Mouse (Mus musculus): ENCODE data around the gene Il12rb1. TPM values are rescaled to one million over a fixed set of nuclear protein-coding genes. Genes with fewer than 3 reads are reported as not detected.

Il12rb1 gene
- polyA plus RNA-seq, 1 experiment from 2014 or later, result 0.16 TPM

GRCm38 (mm10) chr8:70863956-70864711 is 55.9 kb downstream of the Il12rb1 start:
- H3K27ac ChIP-seq (ENCODE audit: low read length), result no peak overlapping the region
- no peak overlapping the region for H3K9ac ChIP-seq (replicated peaks; ENCODE audit: low read depth)
- no peaks in the 10 kb centered on the region for H3K9me3 ChIP-seq (ENCODE audit: low read length)
- DNase-seq (ENCODE audit: low spot score), result no peak
- ATAC-seq, result no peak
- peaks cover 34% of the 10 kb centered on the region for H3K27me3 ChIP-seq (replicated peaks; ENCODE audit: insufficient read depth, low read length)
- 2% methylated on average over 42 of the region's 46 CpGs for WGBS
- peak overlapping the region; percentile 57 for H3K4me2 ChIP-seq (replicated peaks; ENCODE audit: low read depth, low read length)
- H3K4me1 ChIP-seq (ENCODE audit: insufficient read depth, low read depth, low read length), result peaks cover 29% of the 10 kb centered on the region
- H3K4me3 ChIP-seq (ENCODE audit: low read depth, low read length), result peak overlapping the region; percentile 71
- no peaks in the 10 kb centered on the region for H3K36me3 ChIP-seq (ENCODE audit: insufficient read depth, low read length)
- no peak for TF ChIP-seq CTCF (IDR thresholded peaks at IDR 0.05)
- no peak for TF ChIP-seq EP300 (IDR thresholded peaks at IDR 0.05)

DNA sequence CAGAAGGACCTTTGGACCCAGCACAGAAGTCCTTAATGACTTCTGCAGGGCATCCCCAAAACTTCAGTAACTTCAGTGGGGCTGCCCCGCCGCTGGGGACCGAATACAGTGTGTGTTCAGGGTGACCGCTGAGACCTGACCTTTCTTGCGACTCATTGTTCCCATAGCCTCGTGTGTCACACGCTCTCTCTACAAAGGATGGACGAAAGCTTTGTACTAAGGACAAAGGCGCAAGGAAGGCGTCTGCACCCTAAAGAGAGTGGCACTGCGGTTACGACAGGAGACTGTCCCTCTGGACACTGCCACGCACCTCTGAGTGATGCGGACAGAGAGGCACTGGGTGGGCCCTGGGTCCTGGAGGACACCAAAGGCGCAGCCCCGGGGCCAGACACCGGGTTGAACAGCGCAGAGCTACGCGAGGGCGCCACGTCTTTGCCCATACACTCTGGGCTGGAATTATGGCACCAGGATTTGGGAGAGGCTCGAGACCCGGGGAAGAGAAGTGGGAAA is 56.5 kb downstream of the Il12rb1 start:
- Histone ChIP-seq H3K4me2 (replicated peaks; ENCODE audit: low read depth, low read length) (peak overlapping the region; percentile 75), H3K4me1 (ENCODE audit: insufficient read depth, low read depth, low read length) (peaks cover 29% of the 10 kb centered on the region), H3K4me3 (ENCODE audit: low read depth, low read length) (peak overlapping the region; percentile 71), H3K9me3 (ENCODE audit: low read length) (no peaks in the 10 kb centered on the region), H3K9ac (replicated peaks; ENCODE audit: low read depth) (0 out of 2 replicates have a peak overlapping the region, but pooled peaks have one; percentile 16), H3K27ac (ENCODE audit: low read length) (no peak overlapping the region), H3K27me3 (replicated peaks; ENCODE audit: insufficient read depth, low read length) (peaks cover 34% of the 10 kb centered on the region), H3K36me3 (ENCODE audit: insufficient read depth, low read length) (no peaks in the 10 kb centered on the region)
- WGBS, result 1% methylated on average over 24 of the region's 24 CpGs
- ATAC-seq, result no peak
- TF ChIP-seq EP300 (IDR thresholded peaks at IDR 0.05) (no peak), CTCF (IDR thresholded peaks at IDR 0.05) (no peak)
- DNase-seq (ENCODE audit: low spot score), result no peak

DNA sequence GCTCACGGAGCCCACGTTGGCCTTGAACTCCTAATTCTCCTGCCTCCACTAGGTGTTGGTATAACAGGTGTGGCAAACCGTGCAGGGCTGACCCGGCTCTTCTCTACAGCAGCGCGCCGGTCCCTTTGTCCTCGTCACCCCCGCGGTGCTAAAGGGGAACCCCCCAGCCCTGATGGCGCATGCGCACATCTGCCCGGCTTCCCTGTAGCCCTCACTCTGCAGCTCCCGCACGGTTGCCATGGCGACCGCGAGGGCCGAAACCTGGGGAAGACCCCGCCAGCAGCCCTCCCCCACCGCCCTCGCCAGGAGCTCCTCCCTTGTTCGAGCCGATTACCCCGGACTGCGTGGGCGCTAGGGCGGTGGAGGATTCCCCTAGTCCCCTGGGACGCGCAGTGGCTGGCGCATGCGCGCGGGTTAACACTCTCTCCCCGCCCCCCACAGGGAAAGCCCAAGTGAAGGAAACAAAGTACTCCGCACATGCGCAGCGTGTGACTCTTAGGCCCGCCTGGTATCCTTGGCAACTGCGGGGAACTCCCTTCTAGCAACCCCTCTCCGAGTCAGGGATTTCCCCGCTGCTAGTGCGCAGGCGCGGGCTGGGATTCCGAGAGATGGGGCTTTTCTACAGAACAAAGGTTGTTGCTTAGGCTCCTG is 57.2 kb downstream of the Il12rb1 start:
- no peak for TF ChIP-seq EP300 (IDR thresholded peaks at IDR 0.05)
- TF ChIP-seq CTCF (IDR thresholded peaks at IDR 0.05), result no peak; the same call in 1 of the 2 replicates
- peak overlapping the region; percentile 71 for H3K4me3 ChIP-seq (ENCODE audit: low read depth, low read length)
- no peaks in the 10 kb centered on the region for H3K9me3 ChIP-seq (ENCODE audit: low read length)
- peak overlapping the region; percentile 40; the same call in 1 of the 2 replicates for H3K9ac ChIP-seq (replicated peaks; ENCODE audit: low read depth)
- peaks cover 29% of the 10 kb centered on the region for H3K4me1 ChIP-seq (ENCODE audit: insufficient read depth, low read depth, low read length)
- H3K27me3 ChIP-seq (replicated peaks; ENCODE audit: insufficient read depth, low read length), result peaks cover 34% of the 10 kb centered on the region
- ATAC-seq (peak; percentile 93), DNase-seq (ENCODE audit: low spot score) (peak; percentile 100)
- peak overlapping the region; percentile 75 for H3K4me2 ChIP-seq (replicated peaks; ENCODE audit: low read depth, low read length)
- 2% methylated on average over 39 of the region's 46 CpGs for WGBS
- H3K27ac ChIP-seq (ENCODE audit: low read length), result peak overlapping the region; percentile 28
- H3K36me3 ChIP-seq (ENCODE audit: insufficient read depth, low read length), result no peaks in the 10 kb centered on the region

GRCm38 (mm10) chr8:70866001-70866520 is 57.8 kb downstream of the Il12rb1 start:
- 8% methylated on average over 12 of the region's 12 CpGs for WGBS
- no peaks in the 10 kb centered on the region for H3K9me3 ChIP-seq (ENCODE audit: low read length)
- ATAC-seq, result no peak

GRCm38 (mm10) chr8:70866566-70866965 is 58.3 kb downstream of the Il12rb1 start:
- H3K9me3 ChIP-seq (ENCODE audit: low read length), result no peaks in the 10 kb centered on the region
- DNase-seq (ENCODE audit: low spot score) (no peak), ATAC-seq (no peak)
- no peak overlapping the region for H3K27ac ChIP-seq (ENCODE audit: low read length)
- peaks cover 28% of the 10 kb centered on the region for H3K27me3 ChIP-seq (replicated peaks; ENCODE audit: insufficient read depth, low read length)
- no peak overlapping the region for H3K9ac ChIP-seq (replicated peaks; ENCODE audit: low read depth)
- H3K36me3 ChIP-seq (ENCODE audit: insufficient read depth, low read length), result no peaks in the 10 kb centered on the region
- TF ChIP-seq EP300 (IDR thresholded peaks at IDR 0.05), result no peak
- TF ChIP-seq CTCF (IDR thresholded peaks at IDR 0.05), result no peak
- no peak overlapping the region for H3K4me2 ChIP-seq (replicated peaks; ENCODE audit: low read depth, low read length)
- no peak overlapping the region for H3K4me3 ChIP-seq (ENCODE audit: low read depth, low read length)
- peaks cover 29% of the 10 kb centered on the region for H3K4me1 ChIP-seq (ENCODE audit: insufficient read depth, low read depth, low read length)
- 85% methylated on average over 7 of the region's 7 CpGs for WGBS

More at GRCm38 (mm10) chr8:70866001-70866520, 57.8 kb downstream of the Il12rb1 start:
- Histone ChIP-seq H3K4me2 (replicated peaks; ENCODE audit: low read depth, low read length) (peak overlapping the region; percentile 75), H3K9ac (replicated peaks; ENCODE audit: low read depth) (peak overlapping the region; percentile 40; the same call in 1 of the 2 replicates), H3K27me3 (replicated peaks; ENCODE audit: insufficient read depth, low read length) (peaks cover 33% of the 10 kb centered on the region), H3K27ac (ENCODE audit: low read length) (no peak overlapping the region), H3K36me3 (ENCODE audit: insufficient read depth, low read length) (no peaks in the 10 kb centered on the region), H3K4me1 (ENCODE audit: insufficient read depth, low read depth, low read length) (peaks cover 29% of the 10 kb centered on the region), H3K4me3 (ENCODE audit: low read depth, low read length) (peak overlapping the region; percentile 71; the same call in 1 of the 2 replicates)
- DNase-seq (ENCODE audit: low spot score), result no peak
- TF ChIP-seq CTCF (IDR thresholded peaks at IDR 0.05) (peak; percentile 16), EP300 (IDR thresholded peaks at IDR 0.05) (no peak)

Measured in lung, postnatal 0 days (tissue).